Mouse (Mus musculus): ENCODE measurements at regions not wholly inside any gene's neighbourhood (a gene's known extent, or its start where the extent isn't known, plus 50 kb on each side); places are given as distances from the start of the nearest gene placed in this dataset.

GRCm38 (mm10) chr15:30029257-30029899 is 143.0 kb upstream of the Ctnnd2 start:
- no peaks in the 10 kb centered on the region for H3K36me3 ChIP-seq (ENCODE audit: control insufficient read depth, insufficient read depth, low read length)
- H3K9me3 ChIP-seq (ENCODE audit: control insufficient read depth, low read length): no peaks in the 10 kb centered on the region
- H3K4me1 ChIP-seq (ENCODE audit: control insufficient read depth, insufficient read depth, low read length): no peaks in the 10 kb centered on the region
- DNase-seq (ENCODE audit: low spot score) (peak; percentile 65), ATAC-seq (ENCODE audit: low FRiP score, low read depth) (no peak)
- no peak for TF ChIP-seq POLR2A (IDR thresholded peaks at IDR 0.05; ENCODE audit: borderline replicate concordance, extremely low read depth, insufficient read depth, insufficient read length)
- no peak overlapping the region for H3K27ac ChIP-seq (replicated peaks; ENCODE audit: low read depth, low read length)
- no peak overlapping the region for H3K4me2 ChIP-seq (replicated peaks; ENCODE audit: low read depth, low read length, severe bottlenecking)
- no peaks in the 10 kb centered on the region for H3K27me3 ChIP-seq (ENCODE audit: control insufficient read depth, insufficient read depth, low read length)
- 62% methylated on average over 4 of the region's 4 CpGs for WGBS
- no peak overlapping the region for H3K9ac ChIP-seq (ENCODE audit: low read depth, low read length, severe bottlenecking)
- H3K4me3 ChIP-seq (replicated peaks; ENCODE audit: low read length): no peak overlapping the region

- no peak overlapping the region for H3K4me3 ChIP-seq (replicated peaks; ENCODE audit: low read length)
- no peak overlapping the region for H3K27ac ChIP-seq (replicated peaks; ENCODE audit: low read depth, low read length)
- no peak overlapping the region for H3K4me2 ChIP-seq (replicated peaks; ENCODE audit: low read depth, low read length, severe bottlenecking)
- 95% methylated on average over 2 of the region's 2 CpGs for WGBS
- H3K36me3 ChIP-seq (ENCODE audit: control insufficient read depth, insufficient read depth, low read length): no peaks in the 10 kb centered on the region
- H3K9me3 ChIP-seq (ENCODE audit: control insufficient read depth, low read length): no peaks in the 10 kb centered on the region
- ATAC-seq (ENCODE audit: low FRiP score, low read depth) (no peak), DNase-seq (ENCODE audit: low spot score) (no peak)
- H3K9ac ChIP-seq (ENCODE audit: low read depth, low read length, severe bottlenecking): no peak overlapping the region
- TF ChIP-seq POLR2A (IDR thresholded peaks at IDR 0.05; ENCODE audit: borderline replicate concordance, extremely low read depth, insufficient read depth, insufficient read length): no peak
- H3K27me3 ChIP-seq (ENCODE audit: control insufficient read depth, insufficient read depth, low read length): no peaks in the 10 kb centered on the region
- no peaks in the 10 kb centered on the region for H3K4me1 ChIP-seq (ENCODE audit: control insufficient read depth, insufficient read depth, low read length)
Observed at GRCm38 (mm10) chr15:30035367-30035766, 137.0 kb upstream of the Ctnnd2 start.

DNA sequence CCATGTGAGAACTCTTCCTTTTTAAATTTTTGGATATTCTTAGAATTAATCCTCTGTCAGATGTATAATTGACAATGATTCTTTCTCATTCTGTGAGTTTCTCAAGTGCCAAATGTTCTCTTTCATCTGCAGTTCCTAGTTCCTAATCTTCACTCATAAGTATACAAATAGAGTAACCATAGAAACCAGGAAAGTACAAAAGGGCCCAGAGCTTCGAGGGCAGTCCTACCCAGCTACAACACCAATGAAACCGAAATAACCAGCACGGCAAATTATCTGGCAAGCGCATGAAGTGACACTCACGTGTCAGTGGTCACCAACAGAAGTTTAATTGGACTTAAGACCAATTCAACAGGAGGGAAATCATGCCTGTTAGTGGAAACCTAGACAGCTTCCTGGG is 121.5 kb upstream of the Ctnnd2 start:
- Histone ChIP-seq H3K9me3 (ENCODE audit: control insufficient read depth, low read length) (no peaks in the 10 kb centered on the region), H3K27ac (replicated peaks; ENCODE audit: low read depth, low read length) (no peak overlapping the region), H3K4me1 (ENCODE audit: control insufficient read depth, insufficient read depth, low read length) (no peaks in the 10 kb centered on the region), H3K4me2 (replicated peaks; ENCODE audit: low read depth, low read length, severe bottlenecking) (no peak overlapping the region), H3K27me3 (ENCODE audit: control insufficient read depth, insufficient read depth, low read length) (no peaks in the 10 kb centered on the region), H3K36me3 (ENCODE audit: control insufficient read depth, insufficient read depth, low read length) (no peaks in the 10 kb centered on the region), H3K4me3 (replicated peaks; ENCODE audit: low read length) (no peak overlapping the region), H3K9ac (ENCODE audit: low read depth, low read length, severe bottlenecking) (no peak overlapping the region)
- no peak for TF ChIP-seq POLR2A (IDR thresholded peaks at IDR 0.05; ENCODE audit: borderline replicate concordance, extremely low read depth, insufficient read depth, insufficient read length)
- 85% methylated on average over 5 of the region's 5 CpGs for WGBS
- DNase-seq (ENCODE audit: low spot score) (no peak), ATAC-seq (ENCODE audit: low FRiP score, low read depth) (no peak)

DNA sequence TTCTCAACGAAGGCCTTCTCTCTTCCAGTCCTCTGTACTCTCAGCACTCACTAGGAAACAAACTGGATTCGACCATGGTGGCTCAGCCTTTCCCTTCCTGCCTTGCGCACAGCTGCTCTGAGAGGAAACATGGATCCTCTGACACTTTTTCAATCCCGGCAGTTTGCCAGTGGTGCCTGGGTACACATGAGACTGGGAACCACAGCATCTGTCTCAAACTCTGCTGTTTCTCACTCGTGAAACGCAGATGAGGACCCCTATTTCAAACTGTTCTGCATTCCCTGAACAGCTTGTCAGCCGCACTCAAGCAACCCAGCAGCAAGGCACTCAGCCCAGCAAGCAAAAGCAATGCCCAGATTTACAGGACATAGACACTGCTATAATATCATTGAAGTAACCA is 112.6 kb upstream of the Ctnnd2 start:
- Histone ChIP-seq H3K4me1 (ENCODE audit: control insufficient read depth, insufficient read depth, low read length) (no peaks in the 10 kb centered on the region), H3K27me3 (ENCODE audit: control insufficient read depth, insufficient read depth, low read length) (no peaks in the 10 kb centered on the region), H3K36me3 (ENCODE audit: control insufficient read depth, insufficient read depth, low read length) (no peaks in the 10 kb centered on the region), H3K9ac (ENCODE audit: low read depth, low read length, severe bottlenecking) (no peak overlapping the region), H3K9me3 (ENCODE audit: control insufficient read depth, low read length) (no peaks in the 10 kb centered on the region), H3K4me3 (replicated peaks; ENCODE audit: low read length) (no peak overlapping the region), H3K27ac (replicated peaks; ENCODE audit: low read depth, low read length) (no peak overlapping the region), H3K4me2 (replicated peaks; ENCODE audit: low read depth, low read length, severe bottlenecking) (no peak overlapping the region)
- WGBS: 81% methylated on average over 7 of the region's 7 CpGs
- ATAC-seq (ENCODE audit: low FRiP score, low read depth) (no peak), DNase-seq (ENCODE audit: low spot score) (no peak)
- no peak for TF ChIP-seq POLR2A (IDR thresholded peaks at IDR 0.05; ENCODE audit: borderline replicate concordance, extremely low read depth, insufficient read depth, insufficient read length)

GRCm38 (mm10) chr15:30060505-30061342 is 111.7 kb upstream of the Ctnnd2 start:
- Histone ChIP-seq H3K4me3 (replicated peaks; ENCODE audit: low read length) (no peak overlapping the region), H3K4me2 (replicated peaks; ENCODE audit: low read depth, low read length, severe bottlenecking) (no peak overlapping the region), H3K27ac (replicated peaks; ENCODE audit: low read depth, low read length) (no peak overlapping the region), H3K4me1 (ENCODE audit: control insufficient read depth, insufficient read depth, low read length) (no peaks in the 10 kb centered on the region), H3K36me3 (ENCODE audit: control insufficient read depth, insufficient read depth, low read length) (no peaks in the 10 kb centered on the region), H3K9ac (ENCODE audit: low read depth, low read length, severe bottlenecking) (no peak overlapping the region), H3K9me3 (ENCODE audit: control insufficient read depth, low read length) (no peaks in the 10 kb centered on the region), H3K27me3 (ENCODE audit: control insufficient read depth, insufficient read depth, low read length) (no peaks in the 10 kb centered on the region)
- WGBS: 65% methylated on average over 3 of the region's 3 CpGs
- TF ChIP-seq POLR2A (IDR thresholded peaks at IDR 0.05; ENCODE audit: borderline replicate concordance, extremely low read depth, insufficient read depth, insufficient read length): no peak
- ATAC-seq (ENCODE audit: low FRiP score, low read depth) (no peak), DNase-seq (ENCODE audit: low spot score) (no peak)
